Mouse (Mus musculus) macrophage (primary cell): ENCODE measurements around the gene Fars2. TPM values are rescaled to one million over a fixed set of nuclear protein-coding genes. Genes with fewer than 3 reads are reported as not detected.

Experiments
- polyA plus RNA-seq: library from polyadenylated mRNA; stranded (reverse); fragments of 250-400 nt; gene quantifications from 3 replicates; pipeline ENCODE4 v1.2.4, GENCODE M21; 2018; ENCODE audit warnings: inconsistent platforms

The Fars2 gene
- polyA plus RNA-seq, 1 experiment from 2014 or later, result 31.1 TPM

Other genes with a start within 250 kb of the Fars2 start
- gene Rpp40, start 211.1 kb upstream of the Fars2 start, polyA plus RNA-seq, result 2.7 to 9.4 TPM (median 7.3 TPM) in 3 replicates
- not detected in 3 replicates for gene Ppp1r3g, start 158.6 kb upstream of the Fars2 start, polyA plus RNA-seq
- gene Lyrm4, start 114 bp downstream of the Fars2 start, polyA plus RNA-seq, result 5.0 to 8.1 TPM (median 6.2 TPM) in 3 replicates